Mouse (Mus musculus) olfactory bulb, adult 2 months (tissue): ENCODE data around the gene Vmn1r200.

Experiments used
- CTCF ChIP-seq: fragments of 200-500 bp; IDR thresholded peaks from 2 replicates; pipeline ENCODE4 v1.5.1; 2012; ENCODE audit warnings: low read depth, mild to moderate bottlenecking, low read length, moderate library complexity; ENCODE audit not compliant: insufficient read depth
- POLR2A ChIP-seq: fragments of 200-500 bp; IDR thresholded peaks from 2 replicates; pipeline ENCODE4 v1.6.1; 2012; ENCODE audit warnings: mild to moderate bottlenecking, low read depth, low read length, moderate library complexity; ENCODE audit not compliant: insufficient read depth

DNA sequence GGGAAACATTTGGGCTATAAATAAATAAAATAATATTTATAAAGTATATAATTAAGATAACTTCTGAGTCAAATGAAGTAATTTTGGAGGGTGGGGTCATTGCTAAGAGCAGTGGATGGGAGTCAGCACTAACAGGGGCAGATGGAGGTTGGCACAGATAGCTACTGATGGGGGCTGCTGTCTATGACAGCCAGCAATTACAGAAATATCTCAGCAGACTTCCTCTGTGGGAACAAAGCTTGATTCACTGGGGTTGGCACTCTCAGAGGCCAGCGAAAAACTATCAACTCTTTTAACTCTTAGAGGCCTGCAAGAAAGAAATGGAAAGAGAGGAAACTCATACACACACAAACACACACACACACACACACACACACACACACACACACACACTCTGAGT, 12.8 kb downstream of the Vmn1r200 start:
- TF ChIP-seq CTCF: no peak
- no peak for TF ChIP-seq POLR2A
